Mouse (Mus musculus) cerebellum, adult (tissue): ENCODE results near the gene Psmb1.
"Not testable (repeated sequence)": the region's sequence is repeated elsewhere in the genome, so short reads cannot be mapped to it uniquely, and the experiment has no call there.

Experiments used
- ATAC-seq: cut with Nextera tagmentation; 2 replicates; pipeline ENCODE4 v1.9.2; 2017; ENCODE audit warnings: mild to moderate bottlenecking, moderate library complexity, mixed read lengths; ENCODE audit not compliant: insufficient number of reproducible peaks, low FRiP score, low TSS enrichment

Psmb1 gene

DNA sequence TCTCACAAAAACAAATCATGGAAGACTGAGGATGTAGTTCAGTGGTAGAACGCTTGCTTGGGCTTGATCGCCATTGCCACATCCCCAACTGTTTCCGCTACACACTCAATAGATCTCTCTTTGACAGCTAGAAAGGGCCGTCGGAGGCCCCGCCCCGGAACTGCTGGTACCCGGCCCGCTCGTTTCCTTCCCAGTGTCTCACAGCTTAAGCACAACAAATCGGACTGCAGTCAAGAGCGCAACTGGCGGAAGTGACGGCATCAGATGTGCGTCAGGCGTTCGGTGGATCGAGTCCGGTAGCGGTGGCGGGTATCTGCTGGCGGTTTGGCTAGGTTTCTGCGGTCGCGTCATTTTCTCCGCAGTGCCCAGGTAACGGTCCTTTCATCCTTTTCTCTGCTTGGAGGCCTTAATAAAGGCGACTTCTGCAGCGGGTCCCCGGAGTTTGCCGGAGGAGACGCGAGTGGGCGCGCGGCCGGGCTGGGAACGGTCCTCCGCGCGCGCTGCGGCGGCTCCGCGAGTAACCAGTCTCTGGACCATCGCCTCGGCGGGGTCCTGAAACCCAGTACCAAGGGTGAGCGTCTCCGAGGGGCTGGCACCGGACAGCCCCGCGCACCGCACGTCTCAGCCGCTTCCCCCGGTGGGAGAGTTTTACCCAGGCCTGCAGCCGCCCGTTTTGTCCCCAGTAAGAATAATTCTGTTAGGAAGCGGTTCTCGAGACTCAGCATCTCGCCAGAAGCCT lies at the start of gene Psmb1, which contains the start of gene Tbp:
Gene Psmb1, minus strand, starts transcription at position 96 of the 739 bp plus-strand sequence.
Gene Tbp, plus strand, starts transcription at position 233 of the 739 bp plus-strand sequence.
- ATAC-seq, result peak; percentile 85

DNA sequence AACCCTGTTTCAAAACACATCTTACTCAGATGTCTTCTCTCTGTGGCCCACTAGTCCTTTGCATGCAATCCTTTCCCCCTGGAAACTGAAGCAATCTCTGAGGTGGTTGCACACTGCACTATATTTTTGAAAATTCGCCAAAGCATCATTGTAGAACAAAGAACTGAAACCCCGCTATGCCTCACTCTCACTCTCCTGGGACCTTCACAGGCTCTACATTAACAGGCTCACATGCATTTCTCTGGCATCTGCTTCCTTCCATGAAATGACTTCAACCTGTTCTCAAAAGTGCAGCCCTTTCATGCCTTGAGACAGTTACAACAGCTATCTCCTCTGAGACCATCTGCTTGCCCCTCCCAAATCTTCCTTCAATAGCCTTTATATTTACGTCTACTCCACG lies 46.9 kb upstream of the Psmb1 start:
- no peak for ATAC-seq

DNA sequence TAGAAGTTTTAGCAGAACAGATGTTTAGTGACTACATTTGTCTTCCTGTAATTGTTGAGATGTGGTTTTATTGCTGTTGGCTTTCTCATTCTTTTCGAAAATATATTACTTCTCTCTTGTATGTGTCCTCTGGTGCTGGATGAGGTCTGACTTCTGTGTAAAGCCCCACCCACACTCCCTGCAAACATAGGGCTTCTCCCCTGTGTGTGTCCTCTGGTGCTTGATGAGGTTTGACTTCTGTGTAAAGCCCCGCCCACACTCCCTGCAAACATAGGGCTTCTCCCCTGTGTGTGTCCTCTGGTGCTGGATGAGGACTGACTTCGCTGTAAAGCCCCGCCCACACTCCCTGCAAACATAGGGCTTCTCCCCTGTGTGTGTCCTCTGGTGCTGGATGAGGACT lies 44.3 kb upstream of the Psmb1 start:
- ATAC-seq, result not testable (repeated sequence)

DNA sequence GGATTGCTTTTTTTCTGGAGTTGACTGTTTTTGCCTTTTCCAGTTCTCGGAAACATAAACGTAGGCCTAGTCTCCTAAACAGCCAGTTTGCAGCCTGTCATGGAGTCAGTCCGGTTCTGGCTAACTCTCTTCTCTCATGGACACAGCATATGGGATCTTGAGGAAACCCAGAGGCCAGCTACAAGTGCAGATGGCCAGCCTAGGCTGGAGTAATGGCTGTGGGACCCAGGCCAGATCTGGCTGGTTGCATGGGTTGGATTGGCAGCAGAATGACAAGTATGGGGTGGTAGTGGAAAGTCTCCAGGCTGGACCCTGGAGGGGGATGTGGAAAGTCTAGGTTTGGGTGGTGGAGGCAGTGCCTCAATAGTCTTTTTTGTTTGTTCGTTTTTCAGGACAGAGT lies 40.8 kb upstream of the Psmb1 start:
- no peak for ATAC-seq

DNA sequence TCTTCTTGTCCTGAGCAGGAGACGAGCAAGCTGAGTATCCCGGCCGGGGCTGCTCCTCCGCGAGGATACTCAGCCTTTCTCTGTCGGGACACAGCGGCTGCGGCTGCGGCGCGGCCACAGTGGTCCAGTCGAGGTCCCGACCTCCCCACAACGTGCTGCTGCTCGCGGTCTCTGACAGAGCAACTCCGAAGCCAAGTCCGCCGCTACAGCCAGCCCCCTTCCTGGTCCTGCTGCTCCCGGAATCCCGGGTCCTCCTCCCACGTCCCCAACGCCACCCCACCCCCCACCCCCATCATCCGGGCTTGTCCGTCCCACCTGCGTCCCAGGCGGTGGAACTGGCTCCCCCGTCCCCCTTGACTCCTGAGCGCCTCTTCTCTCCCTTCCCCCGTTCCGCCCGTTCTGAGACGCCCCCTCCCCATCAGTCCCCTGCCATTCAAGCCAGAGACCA lies 36.9 kb upstream of the Psmb1 start:
- ATAC-seq, result no peak

DNA sequence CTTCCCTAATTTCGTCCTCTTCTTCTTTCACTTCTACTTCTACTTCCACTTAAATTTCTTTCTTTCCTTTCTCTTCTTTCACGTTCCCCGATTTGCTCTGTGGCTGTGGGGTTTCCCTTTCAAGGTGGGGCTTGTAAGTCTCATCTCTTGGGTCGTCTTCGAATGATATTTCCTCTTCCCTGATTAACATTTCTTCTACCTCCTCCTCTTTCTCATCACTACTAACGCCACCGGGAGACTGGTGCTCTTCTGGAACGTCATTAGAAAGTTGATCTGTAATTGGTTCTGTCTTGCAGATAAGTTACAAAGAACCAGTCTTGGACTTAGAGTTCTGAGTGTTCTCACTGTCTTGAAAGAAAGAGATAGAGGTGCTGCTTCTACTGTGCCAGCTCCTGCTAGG lies 36.4 kb upstream of the Psmb1 start:
- ATAC-seq, result no peak

DNA sequence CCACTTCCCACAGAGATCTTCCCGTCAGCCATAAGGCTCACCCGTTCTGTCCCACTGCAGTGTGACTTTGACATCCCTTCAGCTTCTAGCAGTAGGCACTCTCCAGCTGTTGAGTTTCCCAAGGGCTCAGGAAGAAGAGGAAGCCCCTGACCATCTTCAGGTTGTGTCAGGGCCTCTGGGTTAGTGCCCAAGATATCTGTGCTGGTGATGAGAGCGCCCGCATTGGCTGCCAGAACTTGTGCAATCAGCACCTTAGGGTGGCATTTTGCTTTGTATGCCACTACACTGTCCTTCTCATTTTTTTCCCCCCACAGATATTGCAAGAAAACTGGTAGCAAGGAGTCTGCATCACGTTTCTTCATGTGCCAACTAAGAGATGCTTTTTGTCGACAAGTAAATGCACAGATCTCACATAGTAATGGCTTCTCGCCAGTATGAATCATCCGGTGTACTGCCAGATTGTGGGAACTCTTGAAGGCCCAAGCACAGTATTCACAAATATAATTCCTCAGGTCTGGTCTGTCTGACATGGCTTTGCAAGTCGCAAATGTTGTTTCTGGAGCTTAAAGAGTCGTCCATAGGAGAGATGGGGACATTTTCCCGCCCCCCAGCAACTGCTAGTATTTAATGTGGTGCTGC lies 35.7 kb upstream of the Psmb1 start:
- ATAC-seq, result no peak

DNA sequence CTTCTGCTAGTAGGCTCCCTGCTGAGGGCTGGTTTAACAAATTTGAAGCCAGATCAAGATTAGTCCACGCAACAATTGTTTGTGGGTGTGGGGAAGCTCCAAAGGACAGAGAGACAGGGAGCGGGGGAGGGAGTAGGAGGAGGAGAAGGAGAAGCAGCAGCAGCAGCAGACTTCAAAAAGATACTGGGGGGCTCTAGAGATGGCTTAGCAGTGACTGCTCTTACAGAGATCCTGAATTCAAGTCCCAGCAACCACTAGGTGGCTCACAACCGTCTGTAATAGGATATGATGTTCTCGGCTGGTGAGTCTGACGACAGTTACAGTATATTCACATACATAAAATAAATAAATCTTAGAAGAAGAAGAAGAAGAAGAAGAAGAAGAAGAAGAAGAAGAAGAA lies 30.6 kb upstream of the Psmb1 start:
- no peak for ATAC-seq

DNA sequence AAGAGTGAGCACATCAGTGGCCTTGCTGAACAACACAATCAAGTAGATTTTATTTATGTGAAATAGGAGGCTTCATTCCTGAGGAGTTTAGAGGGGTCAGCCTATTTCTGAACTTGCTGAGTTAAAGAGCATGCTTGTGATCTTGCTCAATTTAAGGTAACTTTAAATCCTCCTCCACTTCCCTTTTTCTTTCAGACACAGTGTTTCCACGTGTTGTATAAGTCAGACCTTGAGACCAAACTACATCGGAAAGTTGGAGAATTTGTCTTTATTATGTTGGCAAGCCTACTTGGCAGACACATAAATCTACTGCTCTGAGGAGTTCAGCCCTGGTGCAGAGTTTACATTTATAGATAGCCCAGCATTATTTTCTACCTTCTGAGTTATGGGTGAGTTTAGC lies 29.3 kb upstream of the Psmb1 start:
- no peak for ATAC-seq

DNA sequence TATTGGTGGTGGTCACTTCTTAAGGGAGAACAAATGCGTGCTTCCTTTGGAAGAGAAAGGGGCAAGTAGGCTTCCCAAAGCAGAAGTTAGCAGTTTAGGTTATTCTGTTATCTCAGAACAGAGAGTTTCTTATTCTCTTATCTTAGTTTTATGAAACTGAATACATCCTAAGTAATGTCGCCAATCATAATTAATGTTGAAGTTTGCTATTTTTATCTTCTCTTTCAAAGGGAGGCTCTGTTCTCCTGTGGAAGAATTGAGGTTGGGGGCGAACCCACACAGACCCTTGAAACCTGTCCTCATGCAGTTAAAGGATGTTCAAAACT lies 28.2 kb upstream of the Psmb1 start:
- no peak for ATAC-seq

DNA sequence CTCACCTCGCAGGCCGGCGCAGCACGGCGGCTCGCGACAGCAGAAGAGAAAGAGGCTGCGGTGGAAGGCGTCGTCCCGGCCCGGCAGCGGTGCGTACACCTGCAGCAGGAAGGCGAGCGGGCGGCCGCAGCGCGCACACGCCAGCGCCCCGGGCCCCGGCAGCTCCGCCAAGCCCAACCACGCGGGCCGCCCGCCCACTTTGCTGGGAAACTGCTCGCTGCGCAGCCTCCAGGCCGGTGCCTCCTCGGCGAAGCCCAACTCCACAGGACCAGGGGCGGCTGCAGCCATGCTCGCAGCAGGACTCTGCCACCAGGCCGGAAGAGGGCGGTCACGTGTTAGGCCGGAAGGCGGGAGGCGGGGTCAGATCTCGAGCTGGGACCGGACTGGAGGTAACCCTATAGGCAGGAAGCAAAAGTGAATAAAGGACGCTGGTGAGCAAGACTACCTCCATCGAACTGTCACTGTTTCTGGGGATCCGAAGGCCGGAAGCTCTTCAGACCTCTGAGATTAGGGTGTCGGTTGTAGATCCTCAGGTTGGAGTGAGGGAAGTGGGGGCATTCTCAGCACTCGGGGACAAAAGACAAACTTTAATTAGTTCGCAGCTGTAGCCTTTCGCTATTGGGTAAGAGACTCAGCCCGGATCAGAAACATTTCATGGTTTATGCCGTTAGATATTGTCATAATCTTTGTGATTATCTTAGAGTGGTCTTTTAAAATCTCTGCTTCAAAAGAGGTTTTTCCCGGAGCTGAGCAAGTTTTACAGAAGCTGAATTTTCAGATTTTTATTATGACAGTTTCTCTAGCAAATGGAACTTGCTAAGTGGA lies 27.6 kb upstream of the Psmb1 start, which contains the start of gene Pdcd2:
Gene Pdcd2, minus strand, starts transcription at position 316 of the 825 bp plus-strand sequence.
- ATAC-seq, result peak; percentile 97

DNA sequence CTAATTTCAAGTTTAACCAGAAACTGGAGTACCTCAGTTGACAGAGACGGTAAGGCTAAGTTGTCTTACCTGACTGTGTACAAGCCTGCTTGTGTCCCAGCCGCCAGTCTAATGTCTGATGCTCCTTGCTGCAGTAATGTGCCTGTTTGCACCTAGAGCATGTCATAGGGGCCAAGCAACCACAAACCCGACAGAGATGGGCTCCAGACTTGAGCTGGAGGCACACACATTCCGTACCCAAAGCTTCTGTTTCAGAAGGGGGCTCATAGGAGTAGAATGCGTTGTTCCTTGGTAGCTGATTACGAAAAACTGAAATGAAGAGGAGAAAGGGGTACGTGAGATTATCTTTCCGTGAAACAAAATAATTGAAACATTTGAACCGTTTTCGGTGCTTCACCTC lies 26.8 kb upstream of the Psmb1 start:
- ATAC-seq, result no peak

DNA sequence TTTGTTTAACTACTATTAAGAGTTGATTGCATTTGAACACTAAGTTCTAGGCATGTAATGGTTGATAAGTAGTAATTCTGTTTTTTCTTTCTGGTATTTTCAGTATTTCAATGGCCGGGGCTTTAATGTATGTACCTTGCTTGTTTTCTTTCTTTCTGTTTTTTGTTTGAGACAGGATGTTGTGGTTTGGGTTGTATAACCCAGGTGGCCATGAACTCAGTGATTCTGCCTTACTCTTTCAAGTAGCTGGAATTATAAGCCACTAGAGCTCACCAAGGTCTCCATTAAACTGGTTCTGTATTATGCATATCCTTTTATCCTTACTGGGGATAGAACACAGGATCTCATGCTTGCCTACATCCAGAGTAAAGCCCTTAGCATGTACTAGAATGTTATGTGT lies 19.2 kb upstream of the Psmb1 start:
- no peak for ATAC-seq

DNA sequence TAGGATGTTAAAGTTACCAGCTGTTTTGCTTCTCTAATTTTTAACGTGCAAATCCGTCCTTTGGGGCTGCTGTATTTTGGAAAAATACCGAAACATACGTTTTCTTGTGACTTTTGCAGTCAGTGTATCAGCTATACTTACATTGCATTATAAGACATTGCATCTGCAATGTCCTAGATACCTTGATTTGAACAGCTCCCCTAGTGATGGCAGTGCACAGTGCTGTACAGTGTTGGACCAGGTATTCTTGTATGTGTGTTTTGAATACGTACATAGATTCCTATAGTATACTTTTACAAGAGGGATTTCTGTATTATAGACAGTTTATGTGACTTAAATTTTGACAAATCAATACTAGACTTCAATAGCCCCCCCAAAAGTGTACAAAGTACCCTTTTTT lies 18.6 kb upstream of the Psmb1 start:
- ATAC-seq, result no peak

DNA sequence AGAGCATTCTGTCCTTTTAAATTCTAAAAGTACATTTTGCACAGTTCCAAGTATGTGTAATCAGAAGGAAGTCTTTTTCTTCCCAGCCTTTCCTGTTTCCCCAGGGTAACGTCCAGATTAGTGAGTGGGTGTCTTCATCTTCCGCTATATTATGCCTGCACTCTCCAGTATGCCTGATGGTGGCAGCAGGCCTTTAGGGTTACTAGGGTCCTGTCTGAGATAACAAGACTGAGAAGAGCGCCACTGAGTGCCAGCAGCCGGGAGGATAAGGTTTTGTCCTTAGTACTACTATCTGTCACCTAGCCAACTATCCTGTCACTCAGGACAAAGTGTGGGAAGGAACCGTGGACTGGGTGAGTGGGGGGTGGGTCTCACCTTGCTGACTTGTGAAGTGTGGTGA lies 18.2 kb upstream of the Psmb1 start:
- no peak for ATAC-seq

DNA sequence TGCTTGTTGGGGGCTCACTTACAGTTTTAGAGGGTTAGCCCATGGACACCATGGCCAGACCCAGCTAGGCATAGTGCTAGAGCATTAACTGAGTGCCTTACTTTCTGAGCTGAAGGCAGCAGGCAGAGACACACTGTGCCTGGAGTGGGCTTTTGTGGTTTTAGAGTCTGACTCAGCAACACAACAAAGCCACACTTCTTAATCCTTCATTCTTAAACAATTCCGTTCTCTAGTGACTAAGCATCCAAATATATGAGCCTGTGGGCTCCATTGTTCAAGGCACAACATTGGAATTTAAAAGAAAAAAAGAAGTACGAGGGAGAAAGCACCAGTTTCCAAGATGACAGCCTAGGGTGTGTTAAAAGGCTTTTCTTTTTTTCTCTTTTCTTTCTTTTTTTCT lies 11.1 kb upstream of the Psmb1 start:
- no peak for ATAC-seq

DNA sequence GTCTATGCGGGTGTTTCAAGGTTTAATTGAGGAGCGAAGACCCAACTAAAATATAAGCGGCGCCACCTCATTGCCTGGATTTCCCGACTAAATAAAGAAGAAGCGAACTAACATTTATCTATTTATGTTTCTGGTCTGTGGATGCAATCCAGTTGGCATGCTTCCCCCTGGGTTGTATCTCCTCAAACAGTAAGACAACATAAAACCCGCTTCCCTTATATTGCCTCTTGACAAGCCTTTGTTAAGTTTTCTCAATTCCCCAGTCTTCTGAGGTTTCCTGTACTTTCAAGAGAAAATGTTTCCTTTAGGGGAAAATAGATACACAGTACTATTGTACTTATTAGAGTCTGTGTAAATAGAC lies 818 bp downstream of the Psmb1 start:
- ATAC-seq, result no peak

DNA sequence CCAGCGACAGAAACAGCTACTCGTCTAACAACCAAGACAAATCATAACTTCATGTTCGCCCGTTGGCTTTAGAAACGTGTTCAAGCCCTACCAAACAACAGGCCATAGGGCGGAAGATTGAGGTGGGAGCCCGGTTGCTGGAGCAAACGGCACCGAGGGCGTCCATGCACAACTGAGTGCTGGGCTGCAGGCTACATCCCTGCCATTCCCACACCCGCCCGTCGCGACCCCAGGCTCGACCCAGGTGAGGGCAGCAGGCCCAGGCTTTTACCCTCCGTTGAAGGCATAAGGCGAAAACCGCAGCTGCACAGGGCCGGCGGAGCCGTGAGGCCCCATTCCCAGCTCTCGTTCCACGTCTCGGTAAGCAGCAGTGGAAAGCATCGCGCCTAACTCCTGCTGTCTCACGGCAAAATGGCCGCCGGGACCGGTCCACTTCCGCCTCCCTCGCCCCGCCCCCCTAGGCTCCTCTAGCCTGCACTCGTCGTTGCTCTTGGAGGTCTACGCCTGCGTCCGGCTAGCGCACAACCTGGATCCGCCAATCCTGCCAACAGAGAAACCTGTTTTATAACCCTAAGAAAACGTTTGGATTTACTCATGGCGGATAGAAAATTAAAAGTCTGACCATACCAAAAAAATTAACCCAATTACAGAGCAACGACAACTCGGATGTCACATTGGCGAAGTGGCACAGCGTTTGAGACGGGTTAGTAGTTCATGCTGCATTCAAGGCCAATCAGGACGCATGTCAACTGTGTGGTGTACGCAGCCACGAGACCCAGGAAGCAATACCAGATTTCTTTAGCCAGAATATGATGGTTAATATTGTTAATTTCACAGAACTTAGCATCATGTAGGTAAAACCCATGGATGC lies 1.4 kb downstream of the Psmb1 start:
- peak; percentile 93 for ATAC-seq

DNA sequence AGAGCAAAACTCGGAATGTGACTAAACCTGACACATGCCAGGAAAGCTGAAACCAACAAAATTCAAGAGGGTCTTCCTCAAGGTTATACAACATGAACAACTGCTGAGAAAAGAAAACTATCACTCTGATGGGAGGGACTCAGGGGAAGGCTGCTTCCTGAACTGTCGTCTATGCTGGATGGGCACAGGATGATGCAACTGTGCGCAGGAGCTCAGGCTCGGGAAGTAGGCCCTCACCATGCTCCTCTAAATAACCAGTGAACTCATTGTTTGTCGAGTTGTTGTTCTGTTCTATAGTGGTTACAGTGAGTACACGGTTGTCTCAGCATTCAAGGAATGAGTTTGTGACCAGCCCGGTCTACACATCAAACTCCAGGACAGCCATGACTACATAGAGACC lies 9.0 kb downstream of the Psmb1 start:
- ATAC-seq, result no peak

DNA sequence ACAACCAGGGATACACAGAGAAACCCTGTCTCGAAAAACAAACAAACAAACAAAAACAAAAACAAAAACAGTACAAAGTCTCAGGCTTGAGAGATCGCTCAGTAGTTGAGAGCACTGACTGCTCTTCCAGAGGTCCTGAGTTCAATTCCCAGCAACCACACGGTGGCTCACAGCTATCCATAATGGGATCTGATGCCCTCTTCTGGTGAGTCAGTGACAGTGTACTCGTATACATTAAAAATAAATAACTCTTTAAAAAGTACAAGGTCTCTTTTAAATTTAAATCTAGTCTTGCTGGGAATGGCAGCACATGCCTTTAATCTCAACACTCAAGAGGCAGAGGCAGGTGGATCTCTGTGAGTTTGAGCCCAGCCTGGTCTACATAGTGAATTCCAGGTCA lies 26.9 kb downstream of the Psmb1 start:
- ATAC-seq, result no peak
